Mouse (Mus musculus): ENCODE results near the gene Syngap1. TPM values are rescaled to one million over a fixed set of nuclear protein-coding genes. Genes with fewer than 3 reads are reported as not detected.

Syngap1 gene
- polyA plus RNA-seq, 1 experiment, result 0.86 TPM

DNA sequence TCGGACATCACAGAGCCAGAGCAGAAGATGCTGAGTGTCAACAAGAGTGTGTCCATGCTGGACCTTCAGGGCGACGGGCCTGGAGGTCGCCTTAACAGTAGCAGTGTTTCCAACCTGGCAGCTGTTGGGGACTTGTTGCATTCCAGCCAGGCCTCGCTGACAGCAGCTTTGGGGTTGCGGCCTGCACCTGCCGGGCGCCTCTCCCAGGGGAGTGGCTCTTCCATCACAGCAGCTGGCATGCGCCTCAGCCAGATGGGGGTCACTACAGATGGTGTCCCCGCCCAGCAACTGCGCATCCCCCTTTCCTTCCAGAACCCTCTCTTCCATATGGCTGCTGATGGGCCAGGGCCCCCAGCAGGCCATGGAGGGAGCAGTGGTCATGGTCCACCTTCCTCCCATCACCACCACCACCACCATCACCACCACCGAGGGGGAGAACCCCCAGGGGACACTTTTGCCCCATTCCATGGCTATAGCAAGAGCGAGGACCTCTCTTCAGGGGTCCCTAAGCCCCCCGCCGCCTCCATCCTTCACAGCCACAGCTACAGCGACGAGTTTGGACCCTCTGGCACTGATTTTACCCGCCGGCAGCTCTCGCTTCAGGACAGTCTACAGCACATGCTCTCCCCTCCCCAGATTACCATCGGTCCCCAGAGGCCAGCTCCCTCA lies 20.7 kb downstream of the Syngap1 start:
- TF ChIP-seq TAL1 (IDR thresholded peaks at IDR 0.05; ENCODE audit: low read length), result no peak
- TF ChIP-seq GATA1 (IDR thresholded peaks at IDR 0.05; ENCODE audit: low read length), result no peak
- H3K4me1 ChIP-seq (ENCODE audit: control insufficient read depth), result peaks cover 39% of the 10 kb centered on the region
- no peaks in the 10 kb centered on the region for H3K27me3 ChIP-seq (ENCODE audit: control insufficient read depth)
- peaks cover 30% of the 10 kb centered on the region for H3K36me3 ChIP-seq (ENCODE audit: control insufficient read depth)
- no peaks in the 10 kb centered on the region for H3K9me3 ChIP-seq (ENCODE audit: control insufficient read depth, low read length)
- H3K4me3 ChIP-seq (replicated peaks), result no peak overlapping the region

DNA sequence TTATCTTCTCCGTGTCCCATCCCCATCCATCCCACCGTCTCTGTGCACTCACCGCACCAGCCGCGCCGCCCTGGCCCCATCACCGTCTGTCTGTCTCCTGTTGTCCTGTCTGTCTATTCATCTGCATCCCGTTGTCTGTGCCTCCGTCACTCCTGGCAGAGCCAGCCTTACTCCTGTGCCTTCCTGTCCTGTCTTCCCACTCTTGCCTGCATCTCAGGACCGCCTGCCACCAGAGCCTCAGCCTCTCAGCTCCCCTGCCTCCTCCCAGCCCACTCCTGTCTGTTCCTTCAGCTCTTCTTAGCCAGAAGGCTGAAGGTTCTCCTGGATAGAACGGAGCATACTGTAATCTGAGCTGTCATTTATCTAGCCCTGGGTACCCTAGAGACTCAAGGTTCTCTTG lies 25.9 kb downstream of the Syngap1 start:
- peaks cover 23% of the 10 kb centered on the region for H3K36me3 ChIP-seq (ENCODE audit: control insufficient read depth)
- no peaks in the 10 kb centered on the region for H3K27me3 ChIP-seq (ENCODE audit: control insufficient read depth)

DNA sequence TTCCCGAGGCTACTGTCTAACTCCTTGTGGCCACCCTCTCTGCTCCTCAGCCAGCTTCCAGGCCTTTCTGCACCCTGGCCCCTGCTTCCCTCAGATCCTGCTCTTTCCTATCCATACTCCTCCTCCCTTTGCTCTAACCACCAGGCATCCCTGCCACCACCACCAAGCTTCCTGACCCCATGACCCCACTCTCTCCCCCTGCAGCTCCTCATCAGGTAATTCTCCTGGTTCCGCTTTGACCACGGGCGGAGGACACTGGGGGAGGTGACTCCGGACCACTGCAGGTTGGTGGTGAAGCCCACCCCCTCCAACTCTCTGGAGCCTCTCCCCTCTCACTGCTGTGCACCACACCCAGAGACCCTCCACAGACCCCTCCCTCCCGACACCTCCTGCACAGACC lies 26.4 kb downstream of the Syngap1 start:
- H3K36me3 ChIP-seq (ENCODE audit: control insufficient read depth), result peaks cover 22% of the 10 kb centered on the region
- H3K4me3 ChIP-seq (replicated peaks), result no peak overlapping the region
- H3K9me3 ChIP-seq (ENCODE audit: control insufficient read depth, low read length), result no peaks in the 10 kb centered on the region
- no peak for TF ChIP-seq GATA1 (IDR thresholded peaks at IDR 0.05; ENCODE audit: low read length)
- peaks cover 16% of the 10 kb centered on the region for H3K4me1 ChIP-seq (ENCODE audit: control insufficient read depth)
- H3K27me3 ChIP-seq (ENCODE audit: control insufficient read depth), result no peaks in the 10 kb centered on the region

More for the DNA sequence above, 25.9 kb downstream of the Syngap1 start:
- Histone ChIP-seq H3K9me3 (ENCODE audit: control insufficient read depth, low read length) (no peaks in the 10 kb centered on the region), H3K4me3 (replicated peaks) (no peak overlapping the region), H3K4me1 (ENCODE audit: control insufficient read depth) (peaks cover 13% of the 10 kb centered on the region)
- no peak for TF ChIP-seq GATA1 (IDR thresholded peaks at IDR 0.05; ENCODE audit: low read length)
- TF ChIP-seq TAL1 (IDR thresholded peaks at IDR 0.05; ENCODE audit: low read length), result no peak

DNA sequence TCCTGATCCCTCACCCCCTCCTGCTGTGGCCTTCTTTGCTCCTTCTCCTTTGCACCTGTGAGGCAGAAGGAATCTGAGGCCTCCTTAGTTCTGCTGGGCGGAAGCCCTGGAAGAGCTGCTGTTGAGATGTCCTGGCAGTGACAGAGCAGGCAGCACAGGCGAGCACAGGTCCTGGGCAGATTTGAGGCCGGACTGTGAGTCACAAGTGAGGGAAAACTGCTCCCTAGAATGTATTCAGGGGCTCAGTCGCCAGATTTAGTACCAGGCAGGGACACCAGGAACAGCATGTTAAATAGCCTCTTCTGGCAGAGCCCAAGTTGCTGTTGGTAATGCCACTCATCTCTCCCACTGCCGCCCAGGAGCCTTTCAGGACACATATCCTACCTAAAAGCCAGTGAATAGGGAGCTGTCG lies 27.2 kb downstream of the Syngap1 start:
- no peaks in the 10 kb centered on the region for H3K9me3 ChIP-seq (ENCODE audit: control insufficient read depth, low read length)
- H3K4me3 ChIP-seq (replicated peaks), result no peak overlapping the region
- no peaks in the 10 kb centered on the region for H3K27me3 ChIP-seq (ENCODE audit: control insufficient read depth)
- H3K36me3 ChIP-seq (ENCODE audit: control insufficient read depth), result peaks cover 17% of the 10 kb centered on the region
- H3K4me1 ChIP-seq (ENCODE audit: control insufficient read depth), result peaks cover 19% of the 10 kb centered on the region
- TF ChIP-seq TAL1 (IDR thresholded peaks at IDR 0.05; ENCODE audit: low read length) (no peak), GATA1 (IDR thresholded peaks at IDR 0.05; ENCODE audit: low read length) (no peak)

DNA sequence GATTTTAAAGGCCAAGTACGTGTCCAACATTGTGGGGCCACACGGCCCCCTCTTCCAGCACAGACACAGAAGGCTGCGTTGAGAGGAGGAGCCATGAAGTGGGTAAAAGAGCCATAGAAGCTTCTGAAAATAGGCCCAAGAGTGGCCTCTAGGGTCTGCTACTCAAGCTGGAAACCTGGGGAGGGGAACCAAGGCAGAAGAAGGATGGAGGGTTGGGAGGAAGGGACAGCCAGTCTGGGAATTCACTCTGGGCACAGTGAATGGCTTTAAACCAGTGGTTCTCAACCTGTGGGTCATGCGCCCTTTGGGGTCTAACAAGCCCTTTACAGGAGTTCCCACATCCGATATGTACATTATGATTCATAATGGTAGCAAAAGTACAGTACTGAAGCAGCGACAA lies 28.2 kb downstream of the Syngap1 start:
- TF ChIP-seq GATA1 (IDR thresholded peaks at IDR 0.05; ENCODE audit: low read length), result no peak
- TF ChIP-seq TAL1 (IDR thresholded peaks at IDR 0.05; ENCODE audit: low read length), result no peak
- H3K4me3 ChIP-seq (replicated peaks), result no peak overlapping the region
- no peaks in the 10 kb centered on the region for H3K9me3 ChIP-seq (ENCODE audit: control insufficient read depth, low read length)
- H3K36me3 ChIP-seq (ENCODE audit: control insufficient read depth), result peaks cover 19% of the 10 kb centered on the region
- peaks cover 29% of the 10 kb centered on the region for H3K4me1 ChIP-seq (ENCODE audit: control insufficient read depth)
- H3K27me3 ChIP-seq (ENCODE audit: control insufficient read depth), result no peaks in the 10 kb centered on the region

DNA sequence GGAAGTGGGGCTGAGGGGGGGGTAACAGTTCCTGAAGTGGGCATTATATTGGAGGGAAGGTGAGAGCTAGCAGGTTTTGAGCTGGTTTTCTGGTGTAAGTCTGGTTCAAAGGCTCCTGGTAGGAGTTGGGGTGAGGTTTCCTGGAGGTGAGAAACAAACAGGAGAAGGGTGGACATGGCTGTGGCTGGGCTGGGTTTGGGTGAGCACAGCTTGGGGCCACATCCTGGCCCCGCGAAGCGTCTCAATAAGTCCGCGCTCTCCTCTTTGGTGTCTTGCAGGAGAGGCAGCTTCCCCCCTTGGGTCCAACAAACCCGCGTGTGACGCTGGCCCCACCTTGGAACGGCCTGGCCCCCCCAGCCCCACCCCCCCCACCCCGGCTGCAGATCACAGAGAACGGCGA lies 29.2 kb downstream of the Syngap1 start:
- H3K27me3 ChIP-seq (ENCODE audit: control insufficient read depth), result no peaks in the 10 kb centered on the region
- no peaks in the 10 kb centered on the region for H3K9me3 ChIP-seq (ENCODE audit: control insufficient read depth, low read length)
- TF ChIP-seq TAL1 (IDR thresholded peaks at IDR 0.05; ENCODE audit: low read length) (no peak), GATA1 (IDR thresholded peaks at IDR 0.05; ENCODE audit: low read length) (no peak)
- H3K36me3 ChIP-seq (ENCODE audit: control insufficient read depth), result peaks cover 24% of the 10 kb centered on the region
- H3K4me1 ChIP-seq (ENCODE audit: control insufficient read depth), result peaks cover 39% of the 10 kb centered on the region
- no peak overlapping the region for H3K4me3 ChIP-seq (replicated peaks)

DNA sequence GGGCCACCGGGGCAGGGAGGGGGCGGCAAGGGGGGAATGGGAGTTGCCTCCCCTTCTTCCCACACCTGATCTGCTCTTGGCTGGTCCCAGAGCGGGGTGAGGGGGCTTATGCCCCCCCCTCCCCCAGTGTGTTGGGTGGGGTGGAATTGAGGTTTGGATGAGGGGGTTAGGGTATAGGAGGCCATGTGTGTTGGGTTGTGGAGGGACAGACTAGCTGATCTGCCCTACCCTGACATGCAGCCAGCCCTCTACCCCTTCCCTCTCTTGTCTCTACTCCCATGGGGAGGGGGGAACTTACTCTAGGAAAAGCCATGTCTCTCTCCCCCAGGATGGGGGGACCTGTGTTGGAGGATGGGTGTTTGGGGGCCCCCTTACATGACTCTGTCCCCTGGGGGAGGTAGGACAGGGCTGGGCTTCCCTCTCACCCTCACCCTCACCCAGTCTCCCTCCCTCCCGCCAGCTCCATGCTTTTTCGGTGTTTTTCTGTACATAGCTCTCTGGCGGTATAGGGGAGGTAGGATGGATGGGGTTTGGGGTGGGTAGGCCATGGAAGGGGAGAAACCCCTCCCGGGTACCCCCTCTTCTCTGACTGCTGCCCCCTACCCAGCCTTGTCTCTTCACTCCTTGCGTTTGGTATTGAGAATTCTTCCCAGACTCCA lies 30.3 kb downstream of the Syngap1 start:
- no peak for TF ChIP-seq GATA1 (IDR thresholded peaks at IDR 0.05; ENCODE audit: low read length)
- no peak for TF ChIP-seq TAL1 (IDR thresholded peaks at IDR 0.05; ENCODE audit: low read length)
- Histone ChIP-seq H3K4me1 (ENCODE audit: control insufficient read depth) (peaks cover 49% of the 10 kb centered on the region), H3K4me3 (replicated peaks) (no peak overlapping the region), H3K9me3 (ENCODE audit: control insufficient read depth, low read length) (no peaks in the 10 kb centered on the region), H3K36me3 (ENCODE audit: control insufficient read depth) (peaks cover 35% of the 10 kb centered on the region), H3K27me3 (ENCODE audit: control insufficient read depth) (no peaks in the 10 kb centered on the region)

DNA sequence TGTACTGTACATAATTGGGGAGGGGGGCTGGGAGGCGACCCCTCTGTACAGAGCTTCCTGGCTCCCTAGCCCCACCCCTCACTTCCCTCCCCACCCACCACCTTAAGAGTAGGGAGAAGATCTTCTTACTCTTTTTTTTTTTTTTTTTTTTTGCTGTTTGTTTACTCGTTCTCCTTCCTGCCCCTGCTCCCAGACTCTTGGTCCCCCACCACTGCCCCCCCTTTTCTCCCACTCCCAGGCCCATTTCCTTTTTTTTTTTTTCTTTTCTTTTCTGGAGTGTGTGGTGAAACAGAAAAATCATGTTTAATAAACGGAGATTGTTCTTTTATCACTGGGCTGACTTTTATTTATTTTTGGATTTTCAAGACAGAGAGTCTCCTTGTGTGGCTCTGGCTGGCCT lies 31.1 kb downstream of the Syngap1 start:
- H3K4me1 ChIP-seq (ENCODE audit: control insufficient read depth), result peaks cover 53% of the 10 kb centered on the region
- H3K4me3 ChIP-seq (replicated peaks), result peak overlapping the region; percentile 81
- H3K36me3 ChIP-seq (ENCODE audit: control insufficient read depth), result peaks cover 38% of the 10 kb centered on the region
- no peaks in the 10 kb centered on the region for H3K9me3 ChIP-seq (ENCODE audit: control insufficient read depth, low read length)
- no peak for TF ChIP-seq TAL1 (IDR thresholded peaks at IDR 0.05; ENCODE audit: low read length)
- TF ChIP-seq GATA1 (IDR thresholded peaks at IDR 0.05; ENCODE audit: low read length), result no peak
- H3K27me3 ChIP-seq (ENCODE audit: control insufficient read depth), result no peaks in the 10 kb centered on the region

DNA sequence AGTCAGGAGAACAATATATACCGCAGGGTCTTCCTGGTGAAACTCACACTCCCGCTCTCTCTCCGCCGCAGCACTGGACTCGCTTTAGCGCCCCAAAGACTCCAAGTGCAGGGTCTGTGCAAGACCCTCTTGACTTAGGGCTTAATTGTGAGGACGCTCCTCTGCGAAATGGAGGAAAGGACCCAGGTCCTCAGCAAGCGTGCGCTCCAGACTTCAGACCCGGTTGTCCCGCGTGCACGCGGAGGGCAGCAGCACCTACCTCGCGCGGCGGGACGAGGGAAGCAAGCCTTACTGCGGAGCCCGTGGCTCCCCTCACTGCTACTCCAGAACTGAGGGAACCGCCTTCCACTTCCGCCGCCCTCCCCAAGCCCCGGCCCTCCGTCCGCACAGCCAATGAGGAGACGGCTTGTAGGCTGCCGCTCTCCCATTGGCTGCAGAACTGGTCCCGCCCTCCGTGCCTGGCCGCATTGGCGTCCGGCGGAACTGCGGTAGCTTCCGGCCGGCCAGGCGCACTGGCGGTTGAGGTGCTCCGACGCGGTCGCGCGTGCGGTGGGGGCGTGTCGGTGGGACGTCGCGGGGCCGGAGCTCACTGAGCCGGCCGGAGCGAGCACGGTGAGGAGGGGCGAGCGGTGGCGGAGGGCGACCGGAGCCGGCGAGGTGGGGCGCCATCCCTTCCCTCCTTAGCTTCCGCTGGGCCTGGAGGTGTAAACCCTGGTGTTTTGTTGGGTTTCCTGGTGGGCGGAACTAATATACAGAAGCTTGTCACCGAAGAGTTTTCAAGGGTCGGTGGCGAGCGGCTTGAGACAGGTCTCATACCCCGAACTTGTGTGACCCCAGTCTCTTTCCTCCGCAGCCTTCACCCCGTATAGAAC lies 31.9 kb downstream of the Syngap1 start, which contains the start of gene Zbtb9:
Gene Zbtb9, plus strand, starts transcription at position 465 of the 872 bp plus-strand sequence.
- no peaks in the 10 kb centered on the region for H3K9me3 ChIP-seq (ENCODE audit: control insufficient read depth, low read length)
- H3K36me3 ChIP-seq (ENCODE audit: control insufficient read depth), result peaks cover 39% of the 10 kb centered on the region
- TF ChIP-seq TAL1 (IDR thresholded peaks at IDR 0.05; ENCODE audit: low read length) (no peak), GATA1 (IDR thresholded peaks at IDR 0.05; ENCODE audit: low read length) (no peak)
- peak within 1 kb of the TSS; percentile 81 for H3K4me3 ChIP-seq (replicated peaks)
- H3K27me3 ChIP-seq (ENCODE audit: control insufficient read depth), result no peaks in the 10 kb centered on the region
- H3K4me1 ChIP-seq (ENCODE audit: control insufficient read depth), result peaks cover 53% of the 10 kb centered on the region

All from erythroblast, embryonic 14.5 days (primary cell).